Mouse (Mus musculus) heart, postnatal 25 days (tissue): Measurements from ENCODE around the gene Dlgap4. TPM values are rescaled to one million over a fixed set of nuclear protein-coding genes. Genes with fewer than 3 reads are reported as not detected.

ENCODE experiments used
- DNase-seq: peaks from one replicate; pipeline ENCODE4 v3.0.0; 2022; ENCODE audit warnings: low spot score
- intact Hi-C: fragments of 180-260 bp; cut with DNase I; formaldehyde crosslinking; loops from one replicate; pipeline ENCODE4 v1.15.1; 2025
- total RNA-seq, 2 experiments: library from RNA; stranded (reverse); gene quantifications; 2 replicates each; pipeline ENCODE4 v1.2.3; 2021

Gene Dlgap4
- total RNA-seq, result 10 to 100 TPM; 30.1 to 41.8 TPM

- DNase-seq, result no peak
- intact Hi-C loops, result loop anchor here (2.0 kb wide), 1 partner anchor 91 kb away; no protein-coding TSS in a partner anchor
Measured at GRCm38 (mm10) chr2:156613541-156614257, at the start of gene Dlgap4. Gene Dlgap4, plus strand, starts transcription at chr2:156613705.

- no peak for DNase-seq
- intact Hi-C loops, result no loop called here
Measured at GRCm38 (mm10) chr2:156566512-156566911, 47.0 kb upstream of the Dlgap4 start.

GRCm38 (mm10) chr2:156568647-156569046 is 44.9 kb upstream of the Dlgap4 start:
- intact Hi-C loops, result no loop called here
- no peak for DNase-seq

GRCm38 (mm10) chr2:156569261-156569660 is 44.2 kb upstream of the Dlgap4 start:
- intact Hi-C loops, result no loop called here

GRCm38 (mm10) chr2:156571521-156571920 is 42.0 kb upstream of the Dlgap4 start:
- no peak for DNase-seq
- intact Hi-C loops, result no loop called here

More at GRCm38 (mm10) chr2:156569261-156569660, 44.2 kb upstream of the Dlgap4 start:
- no peak for DNase-seq

- intact Hi-C loops, result no loop called here
- DNase-seq, result no peak
Measured at GRCm38 (mm10) chr2:156576850-156577587, 36.5 kb upstream of the Dlgap4 start.

GRCm38 (mm10) chr2:156580507-156580906 is 33.0 kb upstream of the Dlgap4 start:
- intact Hi-C loops, result loop anchor here (5.0 kb wide), 1 partner anchor 42 kb away; no protein-coding TSS in a partner anchor
- no peak for DNase-seq

- intact Hi-C loops, result loop anchor here (5.0 kb wide), 1 partner anchor 41 kb away; no protein-coding TSS in a partner anchor
Measured at GRCm38 (mm10) chr2:156581244-156581643, 32.3 kb upstream of the Dlgap4 start.

GRCm38 (mm10) chr2:156582887-156583286 is 30.6 kb upstream of the Dlgap4 start:
- DNase-seq, result no peak
- intact Hi-C loops, result loop anchor here (5.0 kb wide), 1 partner anchor 39 kb away; no protein-coding TSS in a partner anchor

More at GRCm38 (mm10) chr2:156581244-156581643, 32.3 kb upstream of the Dlgap4 start:
- no peak for DNase-seq

- intact Hi-C loops, result loop anchor here (1.0 to 5.0 kb wide), 2 partner anchors 38 to 121 kb away; no protein-coding TSS in a partner anchor
- DNase-seq, result no peak
Measured at GRCm38 (mm10) chr2:156584154-156584796, 29.2 kb upstream of the Dlgap4 start.

GRCm38 (mm10) chr2:156584797-156585471 is 28.6 kb upstream of the Dlgap4 start:
- intact Hi-C loops, result loop anchor here (1.0 to 5.0 kb wide), 2 partner anchors 37 to 120 kb away; no protein-coding TSS in a partner anchor
- peak; percentile 13 for DNase-seq

GRCm38 (mm10) chr2:156589481-156589880 is 24.0 kb upstream of the Dlgap4 start:
- intact Hi-C loops, result no loop called here
- no peak for DNase-seq

GRCm38 (mm10) chr2:156594987-156595490 is 18.5 kb upstream of the Dlgap4 start:
- intact Hi-C loops, result no loop called here
- no peak for DNase-seq

GRCm38 (mm10) chr2:156602581-156602980 is 10.9 kb upstream of the Dlgap4 start:
- DNase-seq, result no peak
- intact Hi-C loops, result no loop called here

GRCm38 (mm10) chr2:156603671-156604070 is 9.8 kb upstream of the Dlgap4 start:
- intact Hi-C loops, result no loop called here
- DNase-seq, result no peak

- DNase-seq, result no peak
- intact Hi-C loops, result loop anchor here (5.0 kb wide), 1 partner anchor 78 kb away; no protein-coding TSS in a partner anchor
Measured at GRCm38 (mm10) chr2:156605144-156605543, 8.4 kb upstream of the Dlgap4 start.

GRCm38 (mm10) chr2:156605971-156606370 is 7.5 kb upstream of the Dlgap4 start:
- intact Hi-C loops, result loop anchor here (5.0 kb wide), 1 partner anchor 79 kb away; no protein-coding TSS in a partner anchor
- no peak for DNase-seq

- DNase-seq, result no peak
- intact Hi-C loops, result loop anchor here (2.0 kb wide), 1 partner anchor 92 kb away; no protein-coding TSS in a partner anchor
Measured at GRCm38 (mm10) chr2:156613081-156613540, 394 bp upstream of the Dlgap4 start.

GRCm38 (mm10) chr2:156614258-156614556 is 702 bp downstream of the Dlgap4 start:
- DNase-seq, result no peak
- intact Hi-C loops, result no loop called here
